Mouse (Mus musculus) cerebellum, postnatal 4 days (tissue): Measurements from ENCODE around the gene Pus10.

Experiments
- DNase-seq, 2 experiments: peaks; one replicate each; pipeline ENCODE4 v3.0.0; 2022; ENCODE audit warnings: low spot score in 2 of 2, mixed read lengths in 1 of 2

Pus10 gene

DNA sequence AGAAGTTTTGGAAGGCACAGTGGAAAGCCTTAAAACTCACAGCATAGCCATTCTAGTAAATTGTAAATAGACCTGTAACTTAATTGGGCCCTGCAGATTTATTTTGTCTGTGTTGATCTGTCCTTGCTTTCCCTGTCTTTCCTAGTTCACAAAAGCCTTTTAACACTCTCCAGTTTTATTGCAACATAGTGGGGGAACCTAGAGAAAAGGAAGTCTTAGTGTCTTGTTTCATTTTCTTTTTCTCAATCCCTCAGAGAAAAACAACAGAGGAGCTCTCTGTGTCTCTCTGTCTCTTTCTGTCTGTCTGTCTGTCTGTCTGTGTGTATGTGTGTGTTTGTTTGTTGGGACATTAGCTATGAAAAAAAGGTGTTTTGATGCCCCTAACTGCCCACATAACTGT, 30.4 kb downstream of the Pus10 start:
- no peak for DNase-seq

DNA sequence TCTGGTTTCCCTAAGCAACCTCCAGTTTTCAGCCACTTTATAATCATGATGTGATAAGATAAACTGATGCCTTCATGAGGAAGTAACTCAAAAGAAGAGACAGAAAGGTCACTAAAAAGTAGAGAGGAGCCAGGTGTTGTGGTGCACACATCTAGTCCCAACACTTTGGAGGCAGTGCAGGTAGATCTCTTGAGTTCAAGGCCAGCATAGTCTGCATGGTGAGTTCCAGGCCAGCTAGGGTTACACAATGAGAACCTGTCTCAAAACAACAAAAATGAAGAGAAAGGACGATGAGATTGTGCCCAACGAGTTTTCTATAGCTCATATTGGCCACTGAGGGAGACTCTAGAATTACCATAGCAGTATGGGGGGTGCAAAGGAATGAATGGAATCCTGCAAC, 33.1 kb downstream of the Pus10 start:
- no peak for DNase-seq

GRCm38 (mm10) chr11:23699414-23700095, 34.1 kb downstream of the Pus10 start:
- no peak for DNase-seq

- DNase-seq, result no peak
Measured at GRCm38 (mm10) chr11:23701831-23702230, 36.4 kb downstream of the Pus10 start.

DNA sequence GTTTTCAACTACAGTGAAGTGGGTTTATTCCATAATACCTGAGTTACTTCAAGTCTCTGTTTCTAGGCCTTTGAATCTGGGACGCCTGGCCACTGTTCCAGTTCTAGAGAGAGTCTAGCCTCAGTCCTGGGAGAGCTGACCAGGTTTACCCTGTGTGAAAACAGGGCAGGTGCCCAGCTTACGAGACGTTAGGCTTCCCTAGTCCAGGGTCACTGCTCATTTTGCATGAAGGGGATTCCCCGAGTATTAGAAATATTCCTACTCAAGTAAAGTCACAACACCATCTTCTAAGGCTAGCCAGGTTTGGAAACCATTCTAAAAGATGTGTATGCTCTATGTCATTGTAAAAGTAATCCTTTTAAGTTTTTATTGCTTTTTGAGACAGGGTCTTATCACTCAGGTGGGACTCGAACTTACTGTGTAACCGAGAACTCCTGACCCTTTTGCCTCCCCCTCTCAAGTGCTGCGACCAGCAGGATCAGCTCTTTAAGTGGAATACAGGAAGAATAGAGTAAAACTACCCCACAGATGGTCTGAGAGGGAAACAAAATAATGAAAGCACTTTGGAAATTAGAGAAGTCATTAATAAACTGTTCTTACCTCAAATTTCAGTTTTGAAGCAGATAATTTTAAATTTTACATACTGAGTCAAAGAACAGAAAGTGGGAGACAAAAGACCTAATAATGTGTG, 39.3 kb downstream of the Pus10 start:
- no peak for DNase-seq

- no peak for DNase-seq
Measured at GRCm38 (mm10) chr11:23712299-23712698, 46.8 kb downstream of the Pus10 start.

DNA sequence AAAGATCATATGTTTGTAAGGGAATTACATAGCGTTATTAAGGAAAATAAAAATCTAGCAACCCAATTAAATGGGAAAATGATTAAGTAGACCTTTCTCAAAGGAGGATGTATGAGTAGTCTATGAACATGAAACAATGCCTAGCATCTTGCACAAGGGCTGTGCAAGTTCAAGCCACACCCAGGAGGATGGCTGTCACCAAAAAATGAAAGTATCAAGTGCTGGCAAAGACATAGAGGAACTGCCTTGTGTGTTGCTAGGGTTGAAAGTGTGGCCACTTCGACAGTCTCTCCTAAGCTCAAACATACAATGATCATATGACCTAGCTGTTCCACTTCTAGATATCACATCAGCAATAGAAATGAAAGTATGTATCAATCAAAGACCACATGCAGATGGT, 53.4 kb downstream of the Pus10 start:
- DNase-seq, result no peak

DNA sequence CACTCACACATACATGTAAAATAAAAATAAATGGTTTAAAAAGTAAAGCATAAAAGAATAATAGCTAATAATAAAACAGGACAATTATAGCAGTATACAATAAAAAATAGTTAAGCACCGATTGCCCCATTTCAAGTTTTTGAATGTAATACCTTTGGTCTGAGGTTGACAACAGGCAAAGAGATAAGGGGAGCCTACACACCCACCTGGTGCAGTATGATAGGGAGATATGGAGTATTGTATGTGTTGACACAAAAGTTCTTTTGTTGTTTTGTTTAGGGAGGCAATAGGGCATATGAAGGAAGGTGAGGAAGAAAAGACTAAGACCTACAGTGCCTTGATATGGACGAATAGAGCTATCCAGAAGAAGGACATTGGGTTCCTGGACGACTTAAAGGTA, 54.4 kb downstream of the Pus10 start:
- DNase-seq, result no peak

DNA sequence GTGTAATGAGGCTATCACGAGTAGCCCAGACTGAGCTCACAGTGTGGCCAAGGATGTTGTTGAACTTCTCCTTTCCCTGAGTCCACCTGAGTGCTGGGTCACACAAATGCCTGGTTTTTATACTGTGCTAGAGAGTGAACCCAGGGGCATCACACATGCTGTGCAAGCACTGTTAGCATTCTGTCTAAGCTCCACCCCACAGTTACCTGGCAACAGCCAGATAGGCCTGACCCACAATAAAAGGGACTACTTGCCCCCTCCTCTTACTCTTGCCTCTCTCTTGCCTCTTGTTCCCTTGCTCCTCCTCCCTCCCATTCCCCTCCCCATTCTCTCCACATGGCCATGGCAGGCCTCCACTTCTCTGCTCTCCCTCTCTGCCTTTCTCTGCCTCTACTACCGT, 56.9 kb downstream of the Pus10 start:
- no peak for DNase-seq

GRCm38 (mm10) chr11:23725850-23726249, 60.4 kb downstream of the Pus10 start:
- no peak for DNase-seq

DNA sequence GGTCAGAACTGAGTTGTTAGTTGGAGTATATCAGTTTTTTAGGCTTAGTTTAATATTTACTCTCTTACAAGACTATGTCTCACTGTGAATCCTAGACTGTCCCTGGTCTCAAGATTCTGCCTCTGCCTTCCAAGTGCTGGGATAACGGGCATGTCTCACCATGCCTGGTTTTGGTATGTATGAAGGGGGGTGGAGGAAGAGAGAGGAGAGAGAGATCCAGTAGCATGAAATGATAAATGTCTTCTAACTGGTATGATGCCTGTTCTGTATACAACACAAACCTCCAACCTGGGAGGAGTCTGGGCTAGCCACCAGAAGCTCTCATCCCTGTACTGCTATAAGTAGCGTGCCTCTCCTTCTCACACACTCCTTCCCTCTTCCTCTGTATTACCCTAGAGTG, 61.0 kb downstream of the Pus10 start:
- no peak for DNase-seq

DNA sequence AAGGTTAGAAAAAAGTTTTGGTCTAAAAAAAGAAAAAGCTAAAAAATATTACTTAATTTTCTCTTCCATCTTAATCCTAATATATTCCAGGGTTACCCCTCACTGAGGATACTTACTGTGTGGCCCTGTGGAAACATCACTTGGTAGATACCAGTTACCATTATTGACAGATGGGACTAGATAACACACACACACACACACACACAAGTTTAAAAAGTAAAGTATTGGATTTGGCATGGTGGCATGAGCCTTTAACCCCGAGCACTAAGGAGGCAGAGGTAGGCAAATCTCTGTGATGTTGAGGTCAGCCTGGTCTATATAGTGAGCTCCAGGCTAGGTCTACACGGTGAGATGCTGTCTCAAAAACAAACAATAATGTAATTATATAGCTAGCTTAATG, 62.7 kb downstream of the Pus10 start:
- DNase-seq, result no peak

GRCm38 (mm10) chr11:23730120-23730519, 64.6 kb downstream of the Pus10 start:
- no peak for DNase-seq

- no peak for DNase-seq
Measured at GRCm38 (mm10) chr11:23732840-23733239, 67.4 kb downstream of the Pus10 start.

GRCm38 (mm10) chr11:23734749-23735286, 69.3 kb downstream of the Pus10 start:
- DNase-seq, result no peak

- no peak for DNase-seq
Measured at GRCm38 (mm10) chr11:23735820-23736470, 70.5 kb downstream of the Pus10 start.

DNA sequence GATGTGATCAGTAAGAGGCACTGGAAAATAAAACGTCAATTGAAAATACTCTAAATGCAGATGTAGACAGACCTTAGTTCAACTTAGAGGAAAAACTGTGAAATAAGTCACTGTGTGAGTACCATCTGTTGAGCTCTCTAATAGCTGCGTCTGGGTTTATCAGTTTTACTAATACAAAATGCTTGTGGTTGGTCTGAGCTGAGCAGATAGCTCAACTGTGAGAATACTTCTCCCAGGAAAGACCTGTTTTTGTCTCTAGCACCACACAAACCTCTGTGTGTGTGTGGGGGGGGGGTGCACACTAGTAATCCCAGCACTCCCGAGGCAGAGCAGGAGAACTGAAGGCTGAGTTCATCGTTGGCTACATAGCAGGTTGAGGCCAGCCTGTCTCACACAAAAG, 75.4 kb downstream of the Pus10 start:
- no peak for DNase-seq

GRCm38 (mm10) chr11:23741386-23741785, 75.9 kb downstream of the Pus10 start:
- DNase-seq, result no peak

GRCm38 (mm10) chr11:23744352-23744751, 78.9 kb downstream of the Pus10 start:
- no peak for DNase-seq

- DNase-seq, result no peak
Measured at GRCm38 (mm10) chr11:23746102-23746501, 80.6 kb downstream of the Pus10 start.

GRCm38 (mm10) chr11:23753136-23753710, 87.7 kb downstream of the Pus10 start:
- no peak for DNase-seq

- DNase-seq, result no peak
Measured at GRCm38 (mm10) chr11:23754329-23754728, 88.9 kb downstream of the Pus10 start.
